Mouse (Mus musculus) brown adipose tissue, adult 24 weeks (tissue): ENCODE measurements at regions not wholly inside any gene's neighbourhood (a gene's known extent, or its start where the extent isn't known, plus 50 kb on each side); places are given as distances from the start of the nearest gene placed in this dataset.

Source experiments
- H3K27ac ChIP-seq: fragments of 200-500 bp; replicated peaks from 2 replicates; pipeline ENCODE4 v1.5.1; 2012; ENCODE audit warnings: low read depth, mild to moderate bottlenecking, low read length
- H3K4me1 ChIP-seq: fragments of 200-500 bp; 2 replicates; pipeline ENCODE4 v1.6.1; 2012; ENCODE audit warnings: low read length, mixed read lengths; ENCODE audit not compliant: control insufficient read depth, insufficient read depth, insufficient read length
- H3K4me3 ChIP-seq: fragments of 200-500 bp; 2 replicates; pipeline ENCODE4 v1.5.1; 2012; ENCODE audit warnings: low read depth, mild to moderate bottlenecking, low read length, moderate library complexity; ENCODE audit not compliant: insufficient read depth

GRCm38 (mm10) chr13:103391396-103391795 lies 57.1 kb upstream of the Mast4 start:
- H3K4me1 ChIP-seq: no peaks in the 10 kb centered on the region
- no peak overlapping the region for H3K4me3 ChIP-seq
- H3K27ac ChIP-seq: no peak overlapping the region

- Histone ChIP-seq H3K4me1 (no peaks in the 10 kb centered on the region), H3K4me3 (no peak overlapping the region), H3K27ac (no peak overlapping the region)
Observed at GRCm38 (mm10) chr13:103390991-103391390, 56.7 kb upstream of the Mast4 start.

- no peaks in the 10 kb centered on the region for H3K4me1 ChIP-seq
- H3K4me3 ChIP-seq: no peak overlapping the region
- H3K27ac ChIP-seq: no peak overlapping the region
Observed at GRCm38 (mm10) chr13:103386948-103387347, 52.7 kb upstream of the Mast4 start.
